Comparison of ENCODE assay signal across 9 mouse cellular contexts in the genomic region with DNA sequence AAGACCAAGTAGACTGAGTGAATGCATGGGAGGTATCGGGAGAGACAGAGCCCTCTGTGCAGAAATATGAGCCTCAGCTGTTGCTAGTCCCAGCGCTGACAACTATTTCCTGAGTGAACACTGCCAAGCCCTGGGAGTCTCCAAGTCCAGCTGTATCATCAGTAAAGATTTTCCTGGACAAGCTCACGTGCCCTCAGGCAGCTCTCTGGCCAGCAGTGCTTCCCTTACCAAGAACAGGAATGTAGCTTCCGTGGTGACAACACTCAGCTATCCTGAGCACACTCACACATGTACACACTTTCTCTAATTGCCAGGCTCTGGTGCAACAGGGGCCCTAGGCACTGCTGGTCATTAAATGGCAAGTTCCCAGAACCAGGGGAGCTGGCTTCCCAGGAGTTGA. TPM values are rescaled to one million over a fixed set of nuclear protein-coding genes. Genes with fewer than 3 reads are reported as not detected.
DNase-seq lines count a peak whose midpoint lies in the region; ATAC-seq lines count a peak whose summit lies in the region.
"Had no signal": no experiment of that assay in that cellular context is flagged by ENCODE, and none has a peak within 500 bp of the region (broad histone marks: within the 10 kb centered on the region; RNA-seq: fewer than 3 reads in every experiment).

No protein-coding gene starts in this region.

- H3K4me3 ChIP-seq in forebrain, embryonic 10.5 days, result no peak overlapping the region
- no peak overlapping the region for H3K4me3 ChIP-seq in forebrain, embryonic 13.5 days
- no peak overlapping the region for H3K4me3 ChIP-seq in heart, embryonic 16.5 days (ENCODE audit: low read length)
- no peak overlapping the region for H3K4me3 ChIP-seq in limb, embryonic 11.5 days (ENCODE audit: low read depth, low read length)
- H3K4me3 ChIP-seq: neural tube, embryonic 12.5 days had no signal

- H3K9ac ChIP-seq in forebrain, embryonic 13.5 days, result no peak overlapping the region; the same call in 1 of the 2 replicates
- H3K9ac ChIP-seq in heart, embryonic 16.5 days (ENCODE audit: low read length), result no peak overlapping the region
- H3K9ac ChIP-seq in limb, embryonic 11.5 days (ENCODE audit: low read length), result no peak overlapping the region
- H3K9ac ChIP-seq: neural tube, embryonic 12.5 days had no signal

- no peak for ATAC-seq in forebrain, embryonic 13.5 days
- ATAC-seq in heart, embryonic 16.5 days (replicated peaks; ENCODE audit: extremely low read depth, insufficient read depth, low FRiP score), result peak; percentile 76
- no peak for ATAC-seq in limb, embryonic 11.5 days (ENCODE audit: insufficient number of reproducible peaks, low FRiP score, low TSS enrichment, low read depth)
- ATAC-seq in monocyte, adult 5-6 weeks (replicated peaks; ENCODE audit: insufficient number of reproducible peaks, low FRiP score, low TSS enrichment, poor library complexity, severe bottlenecking), result no peak

- DNase-seq in forebrain, embryonic 10.5 days (ENCODE audit: extremely low spot score, low spot score), result no peak
- DNase-seq in embryo, embryonic 11 days, result peak; percentile 42
- DNase-seq in limb, embryonic 11.5 days (ENCODE audit: low spot score), result peak; percentile 37
- no peak for DNase-seq in right cerebral cortex, postnatal 10 days (ENCODE audit: low spot score in 2 of 2)
- DNase-seq in spleen, postnatal 14 days (ENCODE audit: low spot score in 2 of 2), result no peak

- no peaks in the 10 kb centered on the region for H3K9me3 ChIP-seq in forebrain, embryonic 10.5 days
- H3K9me3 ChIP-seq in forebrain, embryonic 13.5 days (replicated peaks), result no peaks in the 10 kb centered on the region
- H3K9me3 ChIP-seq in heart, embryonic 16.5 days (replicated peaks; ENCODE audit: control insufficient read depth, low read length), result no peaks in the 10 kb centered on the region
- H3K9me3 ChIP-seq in limb, embryonic 11.5 days (ENCODE audit: control insufficient read depth, low read length), result no peaks in the 10 kb centered on the region
- H3K9me3 ChIP-seq: neural tube, embryonic 12.5 days had no signal

- 55% methylated on average over 4 of the region's 4 CpGs for WGBS in forebrain, embryonic 10.5 days
- 70% methylated on average over 4 of the region's 4 CpGs for WGBS in forebrain, embryonic 13.5 days
- WGBS in heart, embryonic 16.5 days, result 26% methylated on average over 4 of the region's 4 CpGs
- 34% methylated on average over 4 of the region's 4 CpGs for WGBS in limb, embryonic 11.5 days

- H3K27me3 ChIP-seq in forebrain, embryonic 10.5 days (ENCODE audit: poor library complexity, severe bottlenecking), result peaks cover 36% of the 10 kb centered on the region
- H3K27me3 ChIP-seq in forebrain, embryonic 13.5 days, result no peaks in the 10 kb centered on the region
- peaks cover 6% of the 10 kb centered on the region for H3K27me3 ChIP-seq in heart, embryonic 16.5 days (ENCODE audit: control insufficient read depth, insufficient read depth, low read length)
- H3K27me3 ChIP-seq in limb, embryonic 11.5 days (ENCODE audit: control insufficient read depth, insufficient read depth, low read length), result no peaks in the 10 kb centered on the region

- H3K4me2 ChIP-seq in forebrain, embryonic 13.5 days, result no peak overlapping the region
- no peak overlapping the region for H3K4me2 ChIP-seq in heart, embryonic 16.5 days (ENCODE audit: low read depth, low read length)
- H3K4me2 ChIP-seq in limb, embryonic 11.5 days (ENCODE audit: low read depth, severe bottlenecking), result no peak overlapping the region
- H3K4me2 ChIP-seq: neural tube, embryonic 12.5 days had no signal

- 0 out of 2 replicates have a peak overlapping the region, but pooled peaks have one; percentile 37 for H3K27ac ChIP-seq in forebrain, embryonic 10.5 days
- no peak overlapping the region; the same call in 1 of the 2 replicates for H3K27ac ChIP-seq in forebrain, embryonic 13.5 days
- no peak overlapping the region for H3K27ac ChIP-seq in heart, embryonic 16.5 days (ENCODE audit: low read length)
- H3K27ac ChIP-seq in limb, embryonic 11.5 days (replicated peaks; ENCODE audit: low read depth, low read length), result no peak overlapping the region
- H3K27ac ChIP-seq: neural tube, embryonic 12.5 days had no signal

- H3K4me1 ChIP-seq in forebrain, embryonic 10.5 days, result peaks cover 25% of the 10 kb centered on the region
- H3K4me1 ChIP-seq in forebrain, embryonic 13.5 days, result peaks cover 24% of the 10 kb centered on the region
- peaks cover 3% of the 10 kb centered on the region for H3K4me1 ChIP-seq in heart, embryonic 16.5 days (ENCODE audit: control insufficient read depth, insufficient read depth, low read length)
- H3K4me1 ChIP-seq in limb, embryonic 11.5 days (ENCODE audit: control insufficient read depth, insufficient read depth, low read length), result peaks cover 5% of the 10 kb centered on the region; the same call in 1 of the 2 replicates

- H3K36me3 ChIP-seq in forebrain, embryonic 10.5 days (replicated peaks), result no peaks in the 10 kb centered on the region
- H3K36me3 ChIP-seq in forebrain, embryonic 13.5 days (ENCODE audit: poor library complexity, severe bottlenecking), result no peaks in the 10 kb centered on the region
- no peaks in the 10 kb centered on the region for H3K36me3 ChIP-seq in heart, embryonic 16.5 days (ENCODE audit: control insufficient read depth, insufficient read depth)
- no peaks in the 10 kb centered on the region for H3K36me3 ChIP-seq in limb, embryonic 11.5 days (ENCODE audit: control insufficient read depth, insufficient read depth, low read length)
- H3K36me3 ChIP-seq: neural tube, embryonic 12.5 days had no signal

RNA-seq across cellular contexts. Expression of gene Hrh2, which starts 57.1 kb away (rescaled TPM):
- polyA plus RNA-seq in forebrain, embryonic 10.5 days (2016; fragmentation: Nextera tagmentation; extraction: Ambion mirVana), result 0.06 TPM in 1 of 2 replicates, not detected in the other
- 0.08 and 0.19 TPM in 2 replicates for polyA plus RNA-seq in forebrain, embryonic 13.5 days (2015; fragmentation: Nextera tagmentation; extraction: Ambion mirVana)
- 0.09 and 0.12 TPM in 2 replicates for polyA plus RNA-seq in heart, embryonic 16.5 days (2015; fragmentation: Nextera tagmentation; extraction: Ambion mirVana)
- polyA plus RNA-seq in limb, embryonic 11.5 days (2014; fragmentation: Nextera tagmentation; extraction: Ambion mirVana), result not detected in 2 replicates
- 4.8 to 16.6 TPM (median 5.1 TPM) in 3 replicates for total RNA-seq in monocyte, adult 5-6 weeks (2017)

Comparison
In these comparisons a context has a peak if more than half of its experiments do, and no peak if none do; other contexts are left out.
1. DNase-seq: peak in embryo, embryonic 11 days (single experiment) and limb, embryonic 11.5 days (single experiment); none in forebrain, embryonic 10.5 days (single experiment), right cerebral cortex, postnatal 10 days (0 of 2) and spleen, postnatal 14 days (0 of 2).